Mouse (Mus musculus) gastrocnemius, postnatal 10 days (tissue): Measurements from ENCODE around the gene Pym1. TPM values are rescaled to one million over a fixed set of nuclear protein-coding genes. Genes with fewer than 3 reads are reported as not detected.
"Not testable (repeated sequence)": the region's sequence is repeated elsewhere in the genome, so short reads cannot be mapped to it uniquely, and the experiment has no call there.

Experiments
- DNase-seq: peaks from one replicate; pipeline ENCODE4 v3.0.0; 2021; ENCODE audit warnings: mixed read lengths
- long read RNA-seq, 2 experiments: library from polyadenylated mRNA; stranded (forward); transcript quantifications; one replicate each; pipeline ENCODE4 v2.0.0; 2021
- total RNA-seq, 2 experiments: library from RNA; stranded (reverse); gene quantifications; 2 replicates each; pipeline ENCODE4 v1.2.3; 2021

Pym1 gene
- total RNA-seq, result 10 to 100 TPM; 13.7 to 14.9 TPM
- long read RNA-seq, experiment 1, partial matches to known transcripts, result 0 of 1 reads
- long read RNA-seq, experiment 1, other reads (novel, unspliced or antisense), result 0 of 1 reads
- long read RNA-seq, experiment 2, partial matches to known transcripts, result 1 of 4 reads
- long read RNA-seq, experiment 2, other reads (novel, unspliced or antisense), result 0 of 4 reads

GRCm38 (mm10) chr10:128747646-128748251 is at the start of gene Pym1:
TSS of gene Pym1 (plus strand) at chr10:128747889.
- peak; percentile 55 for DNase-seq

GRCm38 (mm10) chr10:128699006-128699405 is 48.7 kb upstream of the Pym1 start:
- no peak for DNase-seq

DNA sequence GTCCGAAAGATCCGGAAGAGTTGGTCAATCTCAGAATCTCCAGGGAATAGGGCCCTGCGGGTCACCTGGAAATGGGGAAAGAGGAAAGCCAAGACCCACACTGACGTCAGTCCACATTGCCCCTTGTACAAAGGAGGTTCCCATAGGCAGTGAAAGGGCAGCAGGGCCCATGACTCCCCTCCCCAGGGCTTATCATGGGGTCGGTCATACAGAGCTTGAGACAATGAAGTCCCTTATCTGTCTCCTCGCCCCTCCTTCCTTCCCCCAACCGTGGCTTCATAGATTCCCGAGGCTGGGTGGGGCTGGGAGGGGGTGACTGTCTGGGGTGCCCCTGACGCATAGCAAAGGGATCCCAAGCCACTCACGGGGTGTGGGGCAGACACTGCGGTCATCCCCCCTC is 48.1 kb upstream of the Pym1 start:
- DNase-seq, result no peak

- no peak for DNase-seq
Measured at GRCm38 (mm10) chr10:128700712-128701111, 47.0 kb upstream of the Pym1 start.

DNA sequence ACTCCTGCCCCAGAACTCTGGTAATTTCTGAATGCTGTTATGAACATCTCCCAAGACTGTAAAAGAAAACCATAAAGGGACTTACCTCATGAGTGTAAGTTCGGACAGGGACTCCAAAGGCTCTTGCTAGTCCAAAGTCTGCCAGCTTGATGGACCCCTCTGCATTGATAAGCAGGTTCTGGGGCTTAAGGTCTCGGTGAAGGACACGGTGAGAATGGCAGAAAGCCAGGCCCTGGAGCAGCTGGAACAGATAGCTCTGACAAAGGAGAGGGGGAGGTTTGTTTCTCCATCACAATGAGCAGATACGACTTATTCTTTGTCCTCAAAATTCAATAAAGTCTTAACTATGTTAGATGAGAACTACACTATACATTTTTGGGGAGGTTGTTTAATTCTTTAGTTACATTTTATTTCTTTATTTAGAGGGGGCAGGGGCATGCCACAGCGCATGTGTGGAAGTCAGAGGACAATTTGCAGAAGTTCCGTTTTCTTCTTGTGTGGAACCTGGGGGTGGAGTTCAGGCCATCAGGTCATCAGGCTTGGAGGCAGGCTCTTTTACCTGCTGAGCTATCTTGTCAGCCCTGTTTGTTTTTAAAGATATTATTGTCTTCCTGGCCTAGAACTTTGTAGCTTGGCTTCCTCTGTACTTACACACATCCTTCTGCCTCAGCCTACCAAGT is 45.2 kb upstream of the Pym1 start:
- DNase-seq, result no peak

GRCm38 (mm10) chr10:128703895-128704294 is 43.8 kb upstream of the Pym1 start, which contains the start of gene Pmel:
TSS of gene Pmel (plus strand) at chr10:128704195.
- DNase-seq, result no peak

- DNase-seq, result peak; percentile 92
Measured at GRCm38 (mm10) chr10:128704491-128705316, 43.0 kb upstream of the Pym1 start, which contains the start of gene Cdk2. TSS of gene Cdk2 (minus strand) at chr10:128705031.

- DNase-seq, result no peak
Measured at GRCm38 (mm10) chr10:128705317-128705693, 42.4 kb upstream of the Pym1 start.

DNA sequence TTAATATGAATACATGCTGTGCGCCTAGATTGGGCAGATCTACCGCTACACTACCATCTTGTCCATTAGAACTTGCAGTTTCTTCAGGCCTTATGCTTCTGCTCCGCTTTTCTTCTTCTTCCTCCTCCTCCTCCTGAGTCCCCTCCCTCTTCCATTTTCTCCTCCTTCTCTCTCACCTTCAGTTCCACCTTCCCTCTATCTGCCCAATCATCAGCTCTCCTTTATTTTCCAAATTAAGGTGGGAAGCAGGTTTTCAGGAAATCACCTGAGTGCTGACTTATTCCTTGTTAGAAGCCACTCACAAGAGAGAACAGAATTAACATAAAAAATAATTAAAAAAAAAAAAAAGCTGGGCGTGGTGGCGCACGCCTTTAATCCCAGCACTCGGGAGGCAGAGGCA is 36.4 kb upstream of the Pym1 start:
- not testable (repeated sequence) for DNase-seq

DNA sequence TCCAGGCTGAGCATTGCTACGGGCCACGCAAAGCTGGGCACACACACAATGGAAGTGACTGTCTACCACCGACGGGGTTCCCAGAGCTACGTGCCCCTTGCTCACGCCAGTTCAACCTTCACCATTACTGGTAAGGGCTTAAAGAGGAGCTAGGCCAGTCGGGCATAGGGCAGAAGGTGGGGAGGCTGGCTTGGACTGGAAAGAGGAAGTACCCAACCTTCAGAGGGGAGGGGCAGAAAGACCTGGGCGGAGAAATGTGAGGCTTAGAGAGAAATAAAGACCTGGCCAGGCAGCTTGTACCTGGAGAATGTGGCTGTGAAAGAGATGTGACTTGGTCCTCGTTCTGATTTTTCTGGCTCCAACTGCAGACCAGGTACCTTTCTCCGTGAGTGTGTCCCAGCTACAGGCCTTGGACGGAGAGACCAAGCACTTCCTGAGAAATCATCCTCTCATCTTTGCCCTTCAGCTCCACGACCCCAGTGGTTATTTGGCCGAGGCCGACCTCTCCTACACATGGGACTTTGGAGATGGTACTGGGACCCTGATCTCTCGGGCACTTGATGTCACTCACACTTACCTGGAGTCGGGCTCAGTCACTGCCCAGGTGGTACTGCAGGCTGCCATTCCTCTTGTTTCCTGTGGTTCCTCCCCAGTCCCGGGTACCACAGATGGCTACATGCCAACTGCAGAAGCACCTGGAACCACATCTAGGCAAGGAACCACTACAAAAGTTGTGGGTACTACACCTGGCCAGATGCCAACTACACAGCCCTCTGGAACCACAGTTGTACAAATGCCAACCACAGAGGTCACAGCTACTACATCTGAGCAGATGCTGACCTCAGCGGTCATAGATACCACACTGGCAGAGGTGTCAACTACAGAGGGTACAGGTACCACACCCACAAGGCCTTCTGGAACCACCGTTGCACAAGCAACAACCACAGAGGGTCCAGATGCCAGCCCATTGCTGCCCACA is 31.8 kb upstream of the Pym1 start:
- DNase-seq, result no peak

GRCm38 (mm10) chr10:128725466-128725865 is 22.2 kb upstream of the Pym1 start:
- not testable (repeated sequence) for DNase-seq

DNA sequence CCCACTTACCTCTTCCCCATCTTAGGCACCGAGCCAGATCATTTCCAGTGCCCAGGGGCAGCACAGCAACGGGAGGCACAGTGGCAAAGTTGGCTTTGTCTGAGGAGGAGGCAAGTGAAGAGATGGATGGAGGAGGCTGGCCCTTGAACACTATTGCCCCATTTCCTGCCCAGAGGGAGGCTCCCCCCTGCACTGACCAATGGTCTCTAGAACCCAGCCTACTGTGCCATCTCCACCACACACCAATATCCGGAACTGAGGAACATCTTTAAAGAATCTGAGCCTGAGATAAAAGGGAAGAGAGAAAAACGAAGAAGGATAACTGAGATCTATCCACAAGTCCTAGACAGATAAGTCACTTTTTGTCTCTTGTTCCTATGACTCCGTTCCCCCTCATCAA is 19.6 kb upstream of the Pym1 start:
- no peak for DNase-seq

- DNase-seq, result peak; percentile 80
Measured at GRCm38 (mm10) chr10:128731002-128731433, 16.7 kb upstream of the Pym1 start.

- DNase-seq, result no peak
Measured at GRCm38 (mm10) chr10:128731992-128732391, 15.7 kb upstream of the Pym1 start.

- DNase-seq, result no peak
Measured at GRCm38 (mm10) chr10:128737435-128737834, 10.3 kb upstream of the Pym1 start.

- DNase-seq, result no peak
Measured at GRCm38 (mm10) chr10:128740296-128740695, 7.4 kb upstream of the Pym1 start.

DNA sequence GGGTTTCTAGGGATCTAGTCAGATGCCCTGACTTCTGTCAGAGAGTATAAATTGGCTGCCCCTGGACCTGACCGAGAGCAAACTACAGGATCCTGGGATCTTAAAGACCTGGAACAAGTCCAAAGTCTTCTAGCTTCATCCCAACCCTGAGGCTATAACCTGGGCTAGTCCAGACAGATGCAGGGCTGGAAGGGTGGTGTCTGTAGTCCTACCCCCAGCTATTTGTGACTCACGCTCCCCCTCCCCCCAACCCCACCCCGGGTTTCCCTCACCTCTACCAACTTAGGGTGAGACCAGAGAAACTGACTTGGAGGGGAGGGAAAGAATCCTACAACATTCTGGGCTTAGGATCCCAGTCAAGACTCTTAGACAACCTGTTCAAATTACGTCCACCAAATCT is 5.1 kb upstream of the Pym1 start:
- no peak for DNase-seq

DNA sequence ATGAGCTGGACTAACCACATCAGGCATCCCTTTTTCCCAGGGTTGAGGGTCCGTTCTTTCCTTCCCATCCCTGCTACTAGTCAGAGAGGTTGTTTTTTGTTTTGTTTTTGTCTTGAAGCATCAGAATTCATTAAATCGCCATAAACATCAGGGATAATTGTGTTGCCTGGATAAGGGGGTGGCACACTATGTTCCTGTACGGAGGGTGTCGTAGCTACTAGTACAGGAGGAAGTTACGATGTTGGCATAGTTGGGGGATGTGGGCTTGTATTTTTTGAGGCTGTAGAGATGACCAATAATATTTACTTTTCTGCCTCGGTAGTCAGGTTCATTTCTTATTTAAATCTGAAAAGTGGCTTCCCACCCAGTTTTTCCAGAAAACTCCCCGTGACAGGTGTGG is 4.5 kb upstream of the Pym1 start:
- DNase-seq, result no peak

- DNase-seq, result peak; percentile 65
Measured at GRCm38 (mm10) chr10:128743791-128744191, 3.9 kb upstream of the Pym1 start.

- DNase-seq, result no peak
Measured at GRCm38 (mm10) chr10:128744211-128744610, 3.5 kb upstream of the Pym1 start.
